Comparison of ENCODE assay signal across 8 mouse cellular contexts in the genomic region with DNA sequence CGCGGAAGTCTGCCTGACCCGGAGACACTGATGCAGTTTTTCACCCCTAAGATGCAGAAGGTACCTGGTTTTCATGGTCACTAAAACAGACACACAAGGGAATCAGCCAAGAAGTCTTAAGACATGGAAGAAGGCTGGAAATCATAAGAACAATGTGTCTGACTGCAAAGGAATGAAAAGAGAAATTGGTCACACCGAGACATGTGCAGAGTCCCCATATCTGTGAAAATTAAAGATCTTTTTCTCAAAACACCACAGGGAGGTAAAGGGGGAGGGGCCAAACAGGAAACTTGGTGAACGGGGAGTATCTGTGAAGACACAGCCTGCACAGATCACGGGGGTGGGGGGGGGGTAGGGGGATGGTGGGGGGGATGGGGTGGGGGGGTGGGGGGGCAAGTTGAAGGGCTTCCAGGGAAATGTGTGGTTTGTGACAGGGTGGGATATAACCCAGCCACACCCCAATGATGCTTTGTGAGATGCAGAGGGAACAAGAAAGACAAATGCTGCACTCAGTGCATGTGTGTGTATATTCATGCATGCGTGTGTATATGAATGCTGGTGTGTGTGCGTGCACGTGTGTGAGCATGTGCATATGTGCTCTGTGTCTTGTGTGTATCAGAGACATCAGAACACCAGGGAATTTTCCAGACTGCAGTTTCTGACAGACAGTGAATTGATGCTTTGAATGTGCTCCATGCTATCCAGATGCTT. TPM values are rescaled to one million over a fixed set of nuclear protein-coding genes. Genes with fewer than 3 reads are reported as not detected.
DNase-seq lines count a peak whose midpoint lies in the region; ATAC-seq lines count a peak whose summit lies in the region.

No protein-coding gene starts in this region.

- H3K4me1 ChIP-seq in heart, embryonic 16.5 days (ENCODE audit: control insufficient read depth, insufficient read depth, low read length), result peaks cover 4% of the 10 kb centered on the region; the same call in 1 of the 2 replicates
- peaks cover 12% of the 10 kb centered on the region for H3K4me1 ChIP-seq in embryonic facial prominence, embryonic 12.5 days
- peaks cover 14% of the 10 kb centered on the region for H3K4me1 ChIP-seq in hindbrain, embryonic 16.5 days (ENCODE audit: control insufficient read depth, insufficient read depth, low read depth, low read length)
- peaks cover 13% of the 10 kb centered on the region for H3K4me1 ChIP-seq in neural tube, embryonic 14.5 days (ENCODE audit: control insufficient read depth, insufficient read depth, low read length)

- H3K9me3 ChIP-seq in heart, embryonic 16.5 days (replicated peaks; ENCODE audit: control insufficient read depth, low read length), result no peaks in the 10 kb centered on the region
- H3K9me3 ChIP-seq in embryonic facial prominence, embryonic 12.5 days, result no peaks in the 10 kb centered on the region
- no peaks in the 10 kb centered on the region for H3K9me3 ChIP-seq in hindbrain, embryonic 16.5 days (ENCODE audit: control insufficient read depth, low read length)
- no peaks in the 10 kb centered on the region for H3K9me3 ChIP-seq in neural tube, embryonic 14.5 days (ENCODE audit: control insufficient read depth, low read length)

- no peak overlapping the region for H3K4me2 ChIP-seq in heart, embryonic 16.5 days (ENCODE audit: low read depth, low read length)
- no peak overlapping the region for H3K4me2 ChIP-seq in embryonic facial prominence, embryonic 12.5 days (replicated peaks)
- H3K4me2 ChIP-seq in hindbrain, embryonic 16.5 days (ENCODE audit: low read length), result peak overlapping the region; percentile 1; the same call in 1 of the 2 replicates
- no peak overlapping the region for H3K4me2 ChIP-seq in neural tube, embryonic 14.5 days (ENCODE audit: low read depth, low read length)

- no peak for ATAC-seq in heart, embryonic 16.5 days (replicated peaks; ENCODE audit: extremely low read depth, insufficient read depth, low FRiP score)
- 0 out of 2 replicates have a peak, but pooled peaks have one; percentile 2 for ATAC-seq in embryonic facial prominence, embryonic 12.5 days (ENCODE audit: insufficient number of reproducible peaks, insufficient read depth, low FRiP score, low TSS enrichment)
- no peak; the same call in 1 of the 2 replicates for ATAC-seq in hindbrain, embryonic 16.5 days
- ATAC-seq in neural tube, embryonic 14.5 days (ENCODE audit: low read depth), result no peak; the same call in none of the 2 replicates

- H3K9ac ChIP-seq in heart, embryonic 16.5 days (ENCODE audit: low read length), result no peak overlapping the region
- no peak overlapping the region for H3K9ac ChIP-seq in embryonic facial prominence, embryonic 12.5 days
- H3K9ac ChIP-seq in hindbrain, embryonic 16.5 days (ENCODE audit: low read depth, low read length), result peak overlapping the region; percentile 45; the same call in 1 of the 2 replicates
- peak overlapping the region; percentile 42; the same call in 1 of the 2 replicates for H3K9ac ChIP-seq in neural tube, embryonic 14.5 days (replicated peaks; ENCODE audit: low read depth, low read length)

- H3K27ac ChIP-seq in heart, embryonic 16.5 days (ENCODE audit: low read length), result peak overlapping the region; percentile 24; the same call in 1 of the 2 replicates
- peak overlapping the region; percentile 69 for H3K27ac ChIP-seq in embryonic facial prominence, embryonic 12.5 days
- H3K27ac ChIP-seq in hindbrain, embryonic 16.5 days (ENCODE audit: low read depth, low read length), result peak overlapping the region; percentile 77
- H3K27ac ChIP-seq in neural tube, embryonic 14.5 days (ENCODE audit: low read depth, low read length), result peak overlapping the region; percentile 76

- no peak for DNase-seq in heart, adult 18-20 months
- no peak for DNase-seq in ovary, postnatal 36 days (ENCODE audit: low spot score)
- no peak for DNase-seq in gastrocnemius, adult 18-20 months (ENCODE audit: low spot score)
- no peak for DNase-seq in urinary bladder, postnatal 36 days (ENCODE audit: low spot score in 2 of 2)

- 64% methylated on average over 9 of the region's 9 CpGs for WGBS in heart, embryonic 16.5 days
- WGBS in embryonic facial prominence, embryonic 12.5 days, result 63% methylated on average over 9 of the region's 9 CpGs
- 69% methylated on average over 9 of the region's 9 CpGs for WGBS in hindbrain, embryonic 16.5 days
- 55% methylated on average over 9 of the region's 9 CpGs for WGBS in neural tube, embryonic 14.5 days

- no peaks in the 10 kb centered on the region for H3K36me3 ChIP-seq in heart, embryonic 16.5 days (ENCODE audit: control insufficient read depth, insufficient read depth)
- no peaks in the 10 kb centered on the region for H3K36me3 ChIP-seq in embryonic facial prominence, embryonic 12.5 days
- H3K36me3 ChIP-seq in hindbrain, embryonic 16.5 days (ENCODE audit: control insufficient read depth, insufficient read depth, low read length), result no peaks in the 10 kb centered on the region
- no peaks in the 10 kb centered on the region for H3K36me3 ChIP-seq in neural tube, embryonic 14.5 days (ENCODE audit: control insufficient read depth, insufficient read depth, low read length)

- H3K4me3 ChIP-seq in heart, embryonic 16.5 days (ENCODE audit: low read length), result no peak overlapping the region
- H3K4me3 ChIP-seq in embryonic facial prominence, embryonic 12.5 days, result no peak overlapping the region
- H3K4me3 ChIP-seq in hindbrain, embryonic 16.5 days (ENCODE audit: low read length), result no peak overlapping the region
- H3K4me3 ChIP-seq in neural tube, embryonic 14.5 days (ENCODE audit: low read depth, low read length), result no peak overlapping the region

- no peaks in the 10 kb centered on the region for H3K27me3 ChIP-seq in heart, embryonic 16.5 days (ENCODE audit: control insufficient read depth, insufficient read depth, low read length)
- H3K27me3 ChIP-seq in embryonic facial prominence, embryonic 12.5 days, result no peaks in the 10 kb centered on the region
- H3K27me3 ChIP-seq in hindbrain, embryonic 16.5 days (replicated peaks; ENCODE audit: control insufficient read depth, insufficient read depth, low read length), result no peaks in the 10 kb centered on the region
- no peaks in the 10 kb centered on the region for H3K27me3 ChIP-seq in neural tube, embryonic 14.5 days (ENCODE audit: control insufficient read depth, insufficient read depth, low read length)

RNA-seq across cellular contexts. Expression of gene Klf13, which starts 47.1 kb away (rescaled TPM):
- 24.2 and 26.7 TPM in 2 replicates for polyA plus RNA-seq in heart, embryonic 16.5 days (2015; fragmentation: Nextera tagmentation; extraction: Ambion mirVana)
- 10 to 100 TPM; 42.9 to 59.3 TPM for total RNA-seq in heart, adult 18-20 months (2021)
- polyA plus RNA-seq in embryonic facial prominence, embryonic 12.5 days (2016; fragmentation: Nextera tagmentation; extraction: Ambion mirVana), result 21.3 and 21.4 TPM in 2 replicates
- 22.1 and 23.9 TPM in 2 replicates for polyA plus RNA-seq in hindbrain, embryonic 16.5 days (2015; fragmentation: Nextera tagmentation; extraction: Ambion mirVana)
- polyA plus RNA-seq in neural tube, embryonic 14.5 days (2014; fragmentation: Nextera tagmentation; extraction: Ambion mirVana), result 24.9 and 32.5 TPM in 2 replicates
- 10 to 100 TPM; 33.3 to 55.3 TPM for total RNA-seq in gastrocnemius, adult 18-20 months (2021)

Comparison
In these comparisons a context has a peak if more than half of its experiments do, and no peak if none do; other contexts are left out.
1. H3K27ac ChIP-seq: peak in every context shown above with its lines; median percentile 77 in hindbrain, embryonic 16.5 days; 76 in neural tube, embryonic 14.5 days; 69 in embryonic facial prominence, embryonic 12.5 days; 24 in heart, embryonic 16.5 days.
2. H3K9ac ChIP-seq: peak in hindbrain, embryonic 16.5 days (single experiment) and neural tube, embryonic 14.5 days (single experiment); none in heart, embryonic 16.5 days (single experiment) and embryonic facial prominence, embryonic 12.5 days (single experiment).